Comparison of ENCODE assay signal across 27 mouse cellular contexts in the genomic region with DNA sequence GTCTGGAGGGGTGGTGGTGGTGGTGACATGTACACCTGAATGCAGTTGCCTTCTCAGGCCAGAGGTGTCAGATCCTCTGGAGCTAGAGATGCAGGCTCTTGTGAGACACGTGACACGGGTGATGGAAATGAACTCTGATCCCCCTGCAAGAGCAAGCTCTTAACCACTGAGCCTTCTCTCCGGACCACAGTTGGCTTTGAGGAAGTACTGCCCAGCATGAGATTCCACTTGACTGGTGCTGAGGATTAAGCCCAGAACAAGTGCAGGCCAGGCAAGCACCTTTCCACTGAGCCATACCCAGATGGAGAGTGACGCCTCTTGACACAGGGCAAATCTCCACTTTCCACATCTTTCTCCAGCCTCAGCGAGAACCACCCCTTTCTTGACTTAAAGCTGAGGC. TPM values are rescaled to one million over a fixed set of nuclear protein-coding genes. Genes with fewer than 3 reads are reported as not detected.
"Had no signal": no experiment of that assay in that cellular context is flagged by ENCODE, and none has a peak within 500 bp of the region (broad histone marks: within the 10 kb centered on the region; RNA-seq: fewer than 3 reads in every experiment).

No protein-coding gene starts in this region.

RNA-seq across cellular contexts. Expression of gene Art2b, which starts 26.0 kb away (rescaled TPM):
- total RNA-seq: common myeloid progenitor, adult 5-6 weeks; forebrain, postnatal 0 days; gastrocnemius, adult 18-20 months; gastrocnemius, adult 2 months; gastrocnemius, adult 8-10 months; gastrocnemius, postnatal 10 days; gastrocnemius, postnatal 14 days; gastrocnemius, postnatal 25 days; gastrocnemius, postnatal 36 days; gastrocnemius, postnatal 4 days; heart, adult 8-10 months had no signal
- polyA plus RNA-seq: cerebellum, adult 2 months; embryonic facial prominence, embryonic 10.5 days; embryonic facial prominence, embryonic 11.5 days; embryonic facial prominence, embryonic 12.5 days; embryonic facial prominence, embryonic 13.5 days; embryonic facial prominence, embryonic 14.5 days; embryonic facial prominence, embryonic 15.5 days; erythroblast, embryonic 14.5 days; forebrain, embryonic 10.5 days; forebrain, embryonic 11.5 days; forebrain, embryonic 12.5 days; forebrain, embryonic 13.5 days; forebrain, embryonic 14.5 days; forebrain, embryonic 15.5 days; forebrain, embryonic 16.5 days; forebrain, postnatal 0 days; frontal cortex, adult 2 months had no signal
